Mouse (Mus musculus): Measurements from ENCODE around the gene Rsph6a. TPM values are rescaled to one million over a fixed set of nuclear protein-coding genes. Genes with fewer than 3 reads are reported as not detected.

Rsph6a gene
- polyA plus RNA-seq (2011; ENCODE audit: insufficient read length, low read depth, missing spikeins), result not detected in 2 replicates

GRCm38 (mm10) chr7:19054047-19054776, at the start of gene Rsph6a:
Gene Rsph6a (plus strand): TSS chr7:19054690.
- Histone ChIP-seq H3K27ac (ENCODE audit: insufficient read depth, low read length) (no peak within 1 kb of the TSS), H3K4me1 (ENCODE audit: control insufficient read depth, insufficient read depth, low read length) (no peaks in the 10 kb centered on the region), H3K4me3 (ENCODE audit: insufficient read depth, low read length) (no peak within 1 kb of the TSS)
- TF ChIP-seq CTCF (IDR thresholded peaks at IDR 0.05; ENCODE audit: borderline replicate concordance, insufficient read depth, low read length) (peak; percentile 68), POLR2A (IDR thresholded peaks at IDR 0.05; ENCODE audit: low read depth, low read length) (no peak)

- TF ChIP-seq POLR2A (IDR thresholded peaks at IDR 0.05; ENCODE audit: low read depth, low read length) (no peak), CTCF (IDR thresholded peaks at IDR 0.05; ENCODE audit: borderline replicate concordance, insufficient read depth, low read length) (no peak)
- Histone ChIP-seq H3K4me3 (ENCODE audit: insufficient read depth, low read length) (peak overlapping the region; percentile 70; the same call in 1 of the 2 replicates), H3K27ac (ENCODE audit: insufficient read depth, low read length) (no peak overlapping the region), H3K4me1 (ENCODE audit: control insufficient read depth, insufficient read depth, low read length) (peaks cover 5% of the 10 kb centered on the region; the same call in 1 of the 2 replicates)
Measured at GRCm38 (mm10) chr7:19005417-19006121, 48.9 kb upstream of the Rsph6a start.

GRCm38 (mm10) chr7:19006476-19006875, 48.0 kb upstream of the Rsph6a start:
- no peak for TF ChIP-seq POLR2A (IDR thresholded peaks at IDR 0.05; ENCODE audit: low read depth, low read length)
- peak; percentile 95 for TF ChIP-seq CTCF (IDR thresholded peaks at IDR 0.05; ENCODE audit: borderline replicate concordance, insufficient read depth, low read length)
- peaks cover 5% of the 10 kb centered on the region; the same call in 1 of the 2 replicates for H3K4me1 ChIP-seq (ENCODE audit: control insufficient read depth, insufficient read depth, low read length)
- no peak overlapping the region for H3K4me3 ChIP-seq (ENCODE audit: insufficient read depth, low read length)
- H3K27ac ChIP-seq (ENCODE audit: insufficient read depth, low read length), result no peak overlapping the region

GRCm38 (mm10) chr7:19007026-19007977, 47.2 kb upstream of the Rsph6a start:
- Histone ChIP-seq H3K4me1 (ENCODE audit: control insufficient read depth, insufficient read depth, low read length) (peaks cover 5% of the 10 kb centered on the region; the same call in 1 of the 2 replicates), H3K27ac (ENCODE audit: insufficient read depth, low read length) (no peak overlapping the region), H3K4me3 (ENCODE audit: insufficient read depth, low read length) (no peak overlapping the region)
- TF ChIP-seq CTCF (IDR thresholded peaks at IDR 0.05; ENCODE audit: borderline replicate concordance, insufficient read depth, low read length) (no peak), POLR2A (IDR thresholded peaks at IDR 0.05; ENCODE audit: low read depth, low read length) (no peak)

- TF ChIP-seq POLR2A (IDR thresholded peaks at IDR 0.05; ENCODE audit: low read depth, low read length) (no peak), CTCF (IDR thresholded peaks at IDR 0.05; ENCODE audit: borderline replicate concordance, insufficient read depth, low read length) (no peak)
- Histone ChIP-seq H3K4me1 (ENCODE audit: control insufficient read depth, insufficient read depth, low read length) (peaks cover 1% of the 10 kb centered on the region; the same call in 1 of the 2 replicates), H3K4me3 (ENCODE audit: insufficient read depth, low read length) (no peak overlapping the region), H3K27ac (ENCODE audit: insufficient read depth, low read length) (no peak overlapping the region)
Measured at GRCm38 (mm10) chr7:19010581-19010980, 43.9 kb upstream of the Rsph6a start.

GRCm38 (mm10) chr7:19012025-19012621, 42.4 kb upstream of the Rsph6a start:
- H3K27ac ChIP-seq (ENCODE audit: insufficient read depth, low read length), result no peak overlapping the region
- no peak overlapping the region for H3K4me3 ChIP-seq (ENCODE audit: insufficient read depth, low read length)
- TF ChIP-seq POLR2A (IDR thresholded peaks at IDR 0.05; ENCODE audit: low read depth, low read length), result no peak
- TF ChIP-seq CTCF (IDR thresholded peaks at IDR 0.05; ENCODE audit: borderline replicate concordance, insufficient read depth, low read length), result no peak
- H3K4me1 ChIP-seq (ENCODE audit: control insufficient read depth, insufficient read depth, low read length), result no peaks in the 10 kb centered on the region

- no peak overlapping the region for H3K4me3 ChIP-seq (ENCODE audit: insufficient read depth, low read length)
- H3K4me1 ChIP-seq (ENCODE audit: control insufficient read depth, insufficient read depth, low read length), result no peaks in the 10 kb centered on the region
- TF ChIP-seq POLR2A (IDR thresholded peaks at IDR 0.05; ENCODE audit: low read depth, low read length) (no peak), CTCF (IDR thresholded peaks at IDR 0.05; ENCODE audit: borderline replicate concordance, insufficient read depth, low read length) (no peak)
- no peak overlapping the region for H3K27ac ChIP-seq (ENCODE audit: insufficient read depth, low read length)
Measured at GRCm38 (mm10) chr7:19012882-19013281, 41.6 kb upstream of the Rsph6a start.

- no peaks in the 10 kb centered on the region for H3K4me1 ChIP-seq (ENCODE audit: control insufficient read depth, insufficient read depth, low read length)
- no peak for TF ChIP-seq POLR2A (IDR thresholded peaks at IDR 0.05; ENCODE audit: low read depth, low read length)
- no peak for TF ChIP-seq CTCF (IDR thresholded peaks at IDR 0.05; ENCODE audit: borderline replicate concordance, insufficient read depth, low read length)
- H3K4me3 ChIP-seq (ENCODE audit: insufficient read depth, low read length), result no peak overlapping the region
- no peak overlapping the region for H3K27ac ChIP-seq (ENCODE audit: insufficient read depth, low read length)
Measured at GRCm38 (mm10) chr7:19014452-19014851, 40.0 kb upstream of the Rsph6a start.

- TF ChIP-seq POLR2A (IDR thresholded peaks at IDR 0.05; ENCODE audit: low read depth, low read length) (no peak), CTCF (IDR thresholded peaks at IDR 0.05; ENCODE audit: borderline replicate concordance, insufficient read depth, low read length) (no peak)
- Histone ChIP-seq H3K4me3 (ENCODE audit: insufficient read depth, low read length) (no peak overlapping the region), H3K27ac (ENCODE audit: insufficient read depth, low read length) (no peak overlapping the region), H3K4me1 (ENCODE audit: control insufficient read depth, insufficient read depth, low read length) (no peaks in the 10 kb centered on the region)
Measured at GRCm38 (mm10) chr7:19016042-19016441, 38.4 kb upstream of the Rsph6a start.

Data from embryonic fibroblast, embryonic 13.5 days (primary cell).